Mouse (Mus musculus): Measurements from ENCODE around the gene Npas3.

Gene Npas3

DNA sequence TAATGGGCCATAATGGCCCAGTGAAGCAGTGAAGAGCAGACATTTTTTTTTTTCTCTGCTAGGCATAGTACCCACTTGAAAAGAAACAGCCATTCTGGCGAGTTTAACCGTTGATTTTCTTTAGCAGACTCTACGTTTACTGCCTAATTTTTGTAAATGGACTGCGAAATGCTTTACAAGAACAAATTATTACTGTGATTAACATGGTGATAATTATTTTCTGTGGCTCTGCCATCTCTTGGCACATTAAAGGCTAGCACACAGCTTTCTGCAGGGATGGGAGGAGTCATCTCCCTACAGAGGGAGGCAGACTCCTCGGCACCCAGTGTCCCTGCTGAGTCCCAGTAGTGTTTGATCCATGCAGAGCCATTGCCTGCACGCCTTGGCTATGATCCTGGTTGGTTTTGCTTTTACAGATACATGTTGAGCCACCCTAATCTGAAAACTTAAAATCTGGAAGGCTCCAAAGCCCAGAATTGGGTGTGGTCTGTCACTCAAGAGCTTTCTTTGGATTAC, 341.0 kb downstream of the Npas3 start:
- no peak for DNase-seq

DNA sequence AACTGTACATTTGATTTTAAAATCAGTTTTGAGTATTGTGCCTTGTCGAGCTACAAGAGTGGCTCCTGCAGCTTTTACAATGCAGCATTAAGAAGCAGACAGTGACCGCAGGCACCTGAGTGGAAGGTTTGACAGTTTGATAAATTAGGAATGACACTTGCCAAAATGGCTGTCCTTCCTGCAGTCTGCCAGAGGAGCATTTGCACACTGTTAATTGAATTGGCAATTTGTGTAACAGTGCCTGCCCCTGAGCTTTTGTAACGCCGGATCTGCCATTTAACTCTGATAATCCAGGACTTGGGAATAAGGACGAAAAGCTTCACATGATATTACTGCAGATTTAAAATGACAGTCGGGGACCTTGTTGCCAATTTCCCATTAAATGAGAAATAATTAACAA, 357.2 kb downstream of the Npas3 start:
- no peak for DNase-seq

DNA sequence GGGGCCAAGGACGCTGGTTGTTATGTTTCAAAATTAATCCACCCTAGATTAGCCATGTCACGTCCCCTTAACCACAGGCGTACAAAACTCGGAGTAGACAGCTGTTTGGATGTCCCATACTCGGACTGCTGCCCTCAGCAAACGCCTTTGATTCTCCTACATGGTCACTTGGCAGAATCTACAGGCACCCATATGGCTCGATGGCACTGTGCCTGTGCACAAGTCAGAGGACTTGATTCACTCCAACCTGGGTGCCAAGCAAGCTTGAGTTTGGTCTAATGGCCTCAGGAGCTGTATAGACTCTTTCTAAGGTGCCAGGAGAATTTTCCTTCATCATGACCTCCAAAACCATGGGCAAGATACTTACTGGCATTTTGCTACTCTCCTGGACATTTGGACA, 363.6 kb downstream of the Npas3 start:
- no peak for DNase-seq

DNA sequence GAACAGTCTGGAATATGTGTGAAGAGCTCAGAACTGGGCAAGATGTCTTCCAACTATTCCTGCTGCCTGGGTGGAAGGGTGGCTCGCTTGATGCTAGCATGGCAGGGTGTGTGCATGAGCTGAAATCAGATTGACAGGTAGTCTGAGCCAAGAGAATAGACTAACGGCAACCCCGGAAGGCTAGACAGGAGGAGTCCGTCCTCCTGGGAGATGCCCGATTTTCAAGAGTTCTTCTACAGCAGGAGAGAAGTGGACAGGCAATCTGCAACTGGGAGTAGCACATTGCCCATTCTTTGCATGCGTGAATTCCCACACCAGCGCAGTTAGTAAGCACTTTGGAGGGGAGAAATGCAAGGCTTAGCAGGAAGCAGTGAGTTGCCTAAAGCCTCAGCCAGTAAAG, 372.8 kb downstream of the Npas3 start:
- DNase-seq = no peak

DNA sequence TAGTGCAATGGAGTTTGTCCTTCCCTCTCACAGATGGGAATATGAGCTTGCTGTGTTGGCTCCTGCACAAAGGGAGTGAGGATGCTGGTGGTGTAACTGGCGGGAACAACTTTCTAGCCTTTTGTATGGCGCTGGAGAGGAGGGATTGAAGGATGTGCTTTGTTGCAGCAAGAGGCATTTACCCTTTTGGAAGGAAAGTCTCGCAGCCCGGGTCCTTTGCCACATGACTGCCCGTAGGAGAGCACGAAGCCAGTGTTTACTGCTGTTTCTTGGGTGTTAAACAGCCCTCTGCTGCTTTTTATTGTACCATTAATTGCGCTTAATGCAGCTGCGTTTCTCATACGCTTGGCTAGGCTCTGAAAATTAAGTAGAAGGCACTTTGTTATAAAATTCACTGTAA, 375.3 kb downstream of the Npas3 start:
- DNase-seq = peak; percentile 8 to 12

DNA sequence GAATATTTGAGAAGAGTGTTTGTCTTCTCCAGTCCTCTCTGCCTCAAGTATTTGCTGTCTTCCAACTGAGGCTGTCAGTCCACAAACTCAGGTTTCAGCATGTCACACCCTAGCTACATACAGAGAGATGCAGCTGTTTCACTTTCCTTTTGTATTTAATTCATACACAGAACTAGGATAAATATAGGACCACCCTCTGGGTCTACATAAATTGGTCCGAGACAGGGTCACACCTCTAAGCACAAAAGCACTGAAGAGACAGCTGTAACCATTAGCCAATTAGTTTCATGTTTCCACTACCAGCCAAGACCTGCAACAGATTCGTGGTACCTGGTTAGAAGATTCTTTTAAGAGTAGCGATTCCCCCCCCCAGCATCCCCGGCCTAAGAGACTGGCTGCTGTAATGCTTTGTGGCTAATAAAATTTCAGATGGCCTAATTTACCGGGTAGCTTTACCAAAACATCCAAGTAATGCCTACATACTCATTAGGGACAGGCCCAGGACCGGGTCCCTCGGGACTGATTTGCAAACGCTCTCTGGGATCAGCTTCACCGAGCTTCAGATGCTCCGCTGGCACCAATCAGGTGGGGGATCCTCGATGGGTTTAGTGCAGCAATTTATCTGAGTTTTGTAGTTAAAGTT, 376.0 kb downstream of the Npas3 start:
- peak; percentile 9 to 14 for DNase-seq

DNA sequence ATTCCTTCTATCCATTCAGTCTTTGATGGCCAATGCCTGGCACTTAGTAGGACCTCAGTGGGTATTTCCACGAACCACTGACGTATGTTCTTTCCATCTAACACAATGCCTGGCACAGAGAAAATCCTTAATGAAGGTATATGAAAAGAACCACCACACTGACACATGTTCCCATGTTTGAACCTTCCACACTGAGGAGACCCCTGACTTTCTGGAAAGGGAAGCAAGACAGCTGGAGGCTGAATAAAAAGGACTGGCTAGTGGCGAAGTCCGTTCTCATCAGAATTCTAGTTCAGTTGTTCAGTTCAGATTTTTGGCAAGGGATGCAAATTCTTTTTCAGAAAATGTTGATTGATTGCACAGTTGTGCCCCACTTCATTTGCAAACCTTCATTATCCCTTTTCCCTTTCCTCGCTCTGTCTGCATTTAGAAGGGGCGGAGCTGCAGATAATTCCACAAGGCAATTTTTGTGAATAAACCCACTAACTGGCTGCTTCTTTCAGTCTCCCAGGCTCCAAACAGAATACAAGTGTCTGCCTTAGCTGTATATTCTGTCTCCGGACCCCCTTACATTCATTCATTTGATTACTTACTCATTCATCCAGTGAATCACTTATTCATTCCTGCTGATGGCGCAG, 381.1 kb downstream of the Npas3 start:
- DNase-seq = no peak

DNA sequence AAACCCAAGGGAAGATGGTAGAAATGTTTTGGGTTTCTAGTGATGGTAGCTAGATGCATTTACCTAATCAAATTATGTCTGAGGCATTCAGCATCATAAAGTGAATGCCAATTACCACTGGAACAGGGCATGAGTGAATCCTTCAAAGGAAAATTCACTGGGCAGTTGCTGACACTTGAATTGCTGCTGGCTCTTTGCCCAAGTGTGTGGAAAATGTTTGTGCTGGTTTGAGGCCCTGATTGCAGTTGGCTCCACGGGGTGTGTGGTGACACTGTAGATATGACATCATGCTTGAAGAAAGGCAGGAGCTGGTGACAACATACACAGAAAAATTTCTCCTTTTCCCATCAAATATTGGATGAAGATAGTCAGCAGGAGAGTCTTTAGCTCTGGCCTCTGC, 382.1 kb downstream of the Npas3 start:
- DNase-seq = no peak

DNA sequence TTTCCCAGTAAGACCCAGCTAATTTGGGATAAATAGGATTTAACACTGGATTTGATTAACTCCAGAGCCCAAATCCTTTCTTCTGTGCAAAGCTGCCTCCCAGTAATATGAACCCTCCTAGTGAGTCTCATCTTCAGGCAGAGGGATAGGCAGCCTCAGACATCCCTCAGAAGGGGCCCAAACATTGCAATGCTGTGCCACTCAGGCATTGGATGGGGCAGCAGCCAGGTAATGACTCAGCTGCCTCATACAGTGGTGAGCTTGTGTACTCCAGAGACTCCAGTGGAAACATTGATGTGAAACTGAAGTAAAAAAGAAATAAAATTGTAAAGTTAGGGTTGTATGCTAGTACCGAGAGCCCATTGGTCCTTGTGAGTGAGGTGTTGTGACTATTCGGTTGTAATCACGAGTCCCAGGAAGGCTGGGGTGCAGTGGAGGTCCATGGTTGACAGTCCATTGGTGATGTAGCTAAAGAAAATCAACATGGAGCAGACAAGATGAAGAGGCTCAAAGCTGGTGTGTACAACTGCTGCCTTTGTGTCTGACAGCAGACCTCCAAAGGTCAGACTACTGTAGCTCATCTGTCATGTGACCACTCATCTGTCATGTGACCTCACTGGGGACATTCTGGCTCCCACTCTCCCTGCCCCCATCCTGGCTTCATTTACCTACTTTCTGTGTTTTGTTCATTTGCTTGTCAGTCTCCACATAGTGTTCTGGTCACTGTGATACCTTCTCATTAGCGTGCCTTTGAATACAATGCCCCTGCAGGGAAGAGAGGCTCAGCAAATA, 383.0 kb downstream of the Npas3 start:
- DNase-seq = no peak

DNA sequence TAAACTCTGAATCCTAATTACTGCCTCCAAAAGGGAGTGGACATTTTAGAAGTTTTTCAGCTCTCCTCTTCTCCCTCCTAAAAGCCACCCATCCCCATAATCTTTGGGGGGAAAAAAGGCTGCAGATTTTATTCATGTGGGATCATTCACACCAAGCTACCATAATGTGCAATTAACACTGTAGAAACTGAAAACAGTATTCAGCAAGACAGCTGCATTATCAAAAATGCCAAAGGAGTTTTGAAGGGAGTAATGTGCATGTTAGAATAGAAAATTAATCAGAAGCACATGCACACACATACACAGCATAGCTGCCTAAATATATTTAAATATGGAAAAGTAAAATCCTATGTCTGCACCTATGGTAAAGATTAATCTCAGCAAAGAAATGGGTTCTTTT, 390.1 kb downstream of the Npas3 start:
- no peak for DNase-seq

DNA sequence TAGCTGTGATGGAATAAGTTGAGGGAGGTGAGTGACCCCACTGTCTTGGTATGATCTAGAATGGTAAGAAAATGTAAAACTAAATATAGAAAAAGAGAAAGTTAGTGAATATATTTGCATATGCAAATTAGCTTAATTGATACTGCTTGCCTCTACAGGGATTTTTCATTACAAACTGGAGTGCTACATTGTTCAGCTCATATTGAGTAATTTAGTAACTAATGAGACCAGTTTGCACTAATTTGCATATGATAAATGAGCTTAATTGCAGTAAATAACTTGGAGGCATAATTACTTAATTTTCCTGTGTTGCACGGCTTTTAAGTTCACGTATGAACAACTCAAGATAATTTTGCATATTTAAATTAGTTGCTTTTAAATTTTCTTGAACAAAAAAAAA, 398.8 kb downstream of the Npas3 start:
- DNase-seq = no peak

DNA sequence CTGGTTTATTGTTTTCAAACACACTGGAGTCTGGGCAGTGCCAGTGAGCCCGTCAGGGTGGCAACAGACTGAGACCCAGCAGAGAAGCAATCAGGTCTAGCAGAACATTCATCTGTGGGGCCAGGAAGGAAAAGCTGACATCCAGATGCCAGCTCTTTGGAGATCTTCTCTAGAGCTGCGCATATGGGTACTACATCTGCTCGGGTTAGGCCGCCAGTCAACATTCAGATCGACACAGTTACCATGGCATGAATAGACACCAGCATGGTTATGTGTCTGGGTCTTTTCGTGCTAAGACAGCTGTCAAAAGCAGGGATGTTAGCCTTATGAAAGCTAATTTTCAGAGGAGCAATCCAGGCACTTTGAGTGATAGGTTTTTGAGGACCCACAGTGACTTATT, 407.8 kb downstream of the Npas3 start:
- DNase-seq = no peak

DNA sequence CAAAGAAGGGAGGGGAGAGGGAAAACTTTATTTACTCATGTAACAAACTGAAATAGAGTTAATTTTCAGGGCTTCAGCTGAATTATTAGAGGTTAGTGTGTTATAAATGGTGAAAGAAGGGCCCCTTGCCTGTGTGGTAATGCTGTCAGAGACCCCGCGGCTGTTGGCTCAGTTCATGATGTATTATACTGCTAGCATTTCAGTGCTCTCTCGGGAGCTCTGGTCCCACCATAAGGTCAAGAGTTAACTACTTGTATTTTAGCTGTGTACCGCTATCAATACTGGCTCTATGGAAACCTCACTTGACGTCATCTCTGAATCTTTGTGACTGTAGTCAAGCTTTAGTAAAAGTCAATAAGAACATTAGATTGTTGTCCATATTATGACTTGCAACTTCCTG, 415.6 kb downstream of the Npas3 start:
- no peak for DNase-seq

DNA sequence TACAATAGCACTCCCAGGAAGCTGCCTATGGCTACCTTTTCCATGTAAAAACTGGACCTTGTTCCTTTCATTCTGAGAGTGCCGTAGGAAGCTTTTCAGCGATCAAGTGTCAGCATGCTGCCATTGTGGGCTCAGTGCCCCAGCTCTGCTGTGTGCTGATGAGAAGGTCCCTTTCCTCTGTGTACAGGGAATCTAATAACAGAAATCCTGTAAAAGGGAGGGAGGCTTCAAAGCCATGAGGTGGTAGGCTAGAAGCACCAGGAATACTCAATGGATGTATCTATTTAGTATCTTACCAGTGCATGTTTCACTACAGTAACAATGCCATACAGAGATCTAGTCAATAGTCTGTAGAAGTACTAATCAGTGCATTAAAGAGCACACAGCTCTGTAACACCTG, 423.4 kb downstream of the Npas3 start:
- no peak for DNase-seq

DNA sequence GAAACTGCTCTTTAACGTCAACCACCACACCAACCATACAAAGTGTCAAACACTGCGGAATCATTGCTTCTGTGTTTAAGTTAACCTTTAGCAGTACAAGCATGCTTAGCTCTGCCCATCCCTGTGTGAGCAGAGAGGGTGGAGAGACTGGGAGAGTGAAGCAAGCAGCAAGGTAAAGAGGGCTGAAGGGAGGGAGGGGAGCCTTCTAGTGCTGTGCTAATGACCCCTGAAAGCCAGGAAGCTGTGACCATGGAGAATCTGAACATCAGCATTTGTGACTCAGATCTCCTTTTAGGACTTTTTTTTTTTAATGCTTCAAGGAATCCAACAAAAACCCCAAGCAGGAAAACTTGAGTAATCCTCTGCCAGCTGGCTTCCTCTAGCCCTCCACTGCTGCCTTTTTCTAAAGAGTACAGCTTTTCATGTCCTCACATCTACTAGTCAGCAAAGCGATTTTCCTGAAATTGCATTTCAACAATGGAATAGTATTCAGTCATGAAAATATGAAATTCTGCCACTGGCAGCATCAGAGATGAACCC, 428.7 kb downstream of the Npas3 start:
- DNase-seq = no peak

DNA sequence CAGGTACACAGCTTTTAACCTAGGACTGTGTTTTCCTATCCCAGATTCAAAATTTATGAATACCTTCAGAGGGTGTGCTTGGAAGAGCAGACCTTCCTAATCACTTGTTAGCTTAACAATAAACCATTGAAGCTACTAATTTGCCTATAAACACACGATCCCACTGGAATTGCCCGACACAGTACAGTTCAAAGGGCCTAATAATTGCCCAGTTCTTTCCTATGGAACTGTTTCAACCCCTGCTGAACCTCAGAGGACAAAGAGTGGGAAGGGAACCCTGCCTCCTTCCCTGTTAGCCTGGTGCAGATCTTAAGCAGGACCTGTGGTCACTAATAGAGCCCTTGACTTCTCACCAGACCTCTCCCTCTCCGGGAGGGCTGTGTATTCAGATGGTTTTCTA, 429.7 kb downstream of the Npas3 start:
- no peak for DNase-seq

DNA sequence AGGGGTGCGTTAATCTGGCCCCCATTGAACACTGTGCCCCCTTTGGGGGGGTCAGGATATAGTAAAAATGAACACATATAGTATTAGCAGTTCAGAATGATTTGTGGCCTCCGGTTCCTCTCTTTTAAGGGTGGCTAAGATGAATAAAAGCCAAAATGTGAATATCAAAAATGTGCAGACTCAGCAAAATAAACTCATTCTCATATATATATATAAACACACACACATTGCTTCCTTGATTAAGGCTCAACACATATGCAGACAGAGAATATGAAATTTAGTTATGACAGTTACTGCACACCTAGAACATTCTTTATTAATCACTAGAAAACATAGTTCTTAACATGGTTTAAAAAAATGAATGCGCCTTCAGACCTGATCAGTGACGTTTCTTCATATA, 430.7 kb downstream of the Npas3 start:
- no peak for DNase-seq

DNA sequence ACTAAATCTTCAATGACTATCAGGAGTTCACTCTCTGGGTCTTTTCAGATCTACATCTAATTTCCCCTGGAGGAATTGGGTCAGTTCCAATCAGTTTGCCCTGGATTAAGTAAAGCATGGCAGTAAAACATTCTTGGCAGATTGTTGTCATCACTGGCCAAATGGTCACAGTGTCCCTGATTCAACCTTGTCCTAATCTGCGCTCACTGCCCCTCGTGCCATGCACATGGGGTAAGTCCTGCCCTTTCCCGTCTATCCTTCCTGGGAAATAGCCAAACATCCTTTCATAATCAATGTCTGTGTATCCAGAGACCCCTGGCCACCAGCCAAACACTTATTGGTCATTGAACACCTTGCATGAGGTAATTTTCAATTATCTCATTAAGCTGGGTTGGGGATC, 432.0 kb downstream of the Npas3 start:
- DNase-seq = no peak

DNA sequence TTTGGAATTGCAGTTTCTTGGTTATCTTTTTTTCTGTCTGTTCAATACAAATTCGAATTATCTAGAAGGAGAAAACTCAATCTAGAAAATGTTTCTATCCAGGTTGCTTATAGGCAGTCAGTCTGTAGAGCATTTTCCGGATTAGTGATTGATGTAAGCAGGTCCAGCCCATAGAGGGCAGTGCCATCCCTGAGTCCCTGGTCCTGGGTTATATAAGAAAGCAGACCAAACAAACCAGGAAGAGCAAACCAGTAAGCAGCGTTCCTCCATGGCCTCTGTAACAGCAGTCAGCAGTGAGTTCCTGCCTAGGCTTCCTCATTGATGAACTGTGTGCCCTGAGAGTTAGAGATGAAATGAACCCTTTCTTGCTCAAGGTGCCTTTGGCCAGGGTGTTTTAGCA, 433.6 kb downstream of the Npas3 start:
- DNase-seq = peak in 1 of 2 experiments; percentile 7

DNA sequence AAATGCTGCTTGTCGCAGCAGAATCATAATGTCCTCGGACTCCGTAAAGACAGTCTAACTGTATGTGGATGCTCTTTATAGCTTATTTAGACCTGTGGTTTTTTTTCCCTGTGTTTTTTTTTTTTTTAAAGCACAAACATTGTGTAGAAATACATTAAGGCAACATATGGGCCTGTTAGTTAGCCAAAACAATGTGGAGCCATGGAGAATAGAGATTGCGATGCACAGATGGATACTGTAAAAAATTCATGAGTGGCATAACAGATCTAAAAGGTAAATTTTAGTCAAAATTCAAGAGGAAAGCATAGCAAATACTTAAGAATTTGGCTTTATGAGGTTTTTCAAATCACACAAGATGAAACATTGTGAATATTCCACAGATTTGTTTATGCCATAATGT, 444.0 kb downstream of the Npas3 start:
- DNase-seq = no peak

DNA sequence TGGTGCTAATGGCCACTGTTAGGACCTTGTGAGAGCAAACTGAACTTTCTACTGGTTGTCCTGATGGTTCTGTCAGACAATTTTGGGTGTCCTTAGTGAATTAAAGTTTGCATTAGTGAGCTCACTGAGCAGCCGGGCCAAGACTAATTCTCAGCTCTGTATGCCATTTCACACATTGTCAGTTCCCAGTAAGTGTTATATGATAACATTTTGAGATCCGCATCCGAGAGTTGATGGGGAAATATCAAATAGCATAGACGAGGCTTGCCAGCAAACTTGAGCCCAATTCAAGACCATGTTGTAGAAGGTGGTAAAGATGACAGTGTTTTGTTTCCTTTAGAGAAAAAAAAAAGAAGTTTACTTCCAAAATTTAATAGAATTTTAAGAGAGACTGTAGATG, 445.9 kb downstream of the Npas3 start:
- DNase-seq = no peak

DNA sequence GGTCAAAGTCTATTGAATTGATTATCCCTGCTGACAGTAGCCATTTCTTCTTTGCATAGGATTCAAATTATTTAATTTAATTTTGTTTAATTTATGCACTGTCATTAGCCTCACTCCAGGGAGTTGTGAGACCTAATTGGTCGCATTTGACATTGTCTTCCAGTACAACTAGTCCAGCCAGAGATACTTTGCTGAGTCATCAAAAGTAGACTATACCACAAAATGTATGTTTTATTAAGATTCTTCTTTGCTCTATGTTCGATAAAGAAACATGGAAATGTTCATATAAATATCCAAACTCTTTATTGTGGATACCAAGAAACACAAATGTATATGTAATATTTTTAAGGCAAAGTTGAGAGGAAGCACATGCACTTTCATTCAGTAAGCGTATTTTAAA, 446.8 kb downstream of the Npas3 start:
- no peak for DNase-seq

DNA sequence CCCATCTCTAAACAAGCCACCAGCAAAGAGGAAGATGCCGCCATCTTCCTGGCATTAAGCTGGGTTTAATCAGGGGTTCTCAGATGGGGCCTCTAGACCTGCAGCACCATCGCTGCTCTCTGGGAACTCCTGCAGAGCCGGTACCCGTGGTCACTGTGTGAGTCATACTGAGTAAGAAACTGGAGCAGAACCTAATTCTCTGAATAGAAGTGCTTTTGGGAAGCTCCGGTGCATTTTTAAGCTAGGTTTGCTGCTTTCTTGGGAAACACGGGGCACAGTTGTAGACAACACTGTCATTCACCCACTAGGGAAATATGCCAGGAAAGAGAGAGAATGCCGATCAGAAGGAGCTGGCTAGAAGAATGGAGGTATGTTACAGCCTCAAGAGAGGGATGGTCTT, 449.2 kb downstream of the Npas3 start:
- no peak for DNase-seq
